Mouse (Mus musculus) gastrocnemius, postnatal 14 days (tissue): Measurements from ENCODE around the gene Nedd8. TPM values are rescaled to one million over a fixed set of nuclear protein-coding genes. Genes with fewer than 3 reads are reported as not detected.
A peak's percentile ranks its signal among the peaks of the same experiment; 100 is the strongest.

Experiments used
- DNase-seq: peaks from one replicate; pipeline ENCODE4 v3.0.0; 2021; ENCODE audit warnings: mixed read lengths
- intact Hi-C: fragments of 180-260 bp; cut with DNase I; formaldehyde crosslinking; loops from one replicate; pipeline ENCODE4 v1.15.1; 2025; ENCODE audit warnings: low total_unique reads
- total RNA-seq, 2 experiments: library from RNA; stranded (reverse); gene quantifications; 2 replicates each; pipeline ENCODE4 v1.2.3; 2021

The Nedd8 gene
- total RNA-seq, 2 experiments from 2014 or later, result 200 to 201 TPM

GRCm38 (mm10) chr14:55677615-55678014 lies 5.7 kb upstream of the Nedd8 start:
- intact Hi-C loops, result no loop called here
- DNase-seq, result no peak

- no peak for DNase-seq
- intact Hi-C loops, result no loop called here
Observed at GRCm38 (mm10) chr14:55672741-55673060, 777 bp upstream of the Nedd8 start.

GRCm38 (mm10) chr14:55671486-55671832 lies 465 bp downstream of the Nedd8 start:
- no peak for DNase-seq
- intact Hi-C loops, result no loop called here

GRCm38 (mm10) chr14:55660636-55661035 lies 11.3 kb downstream of the Nedd8 start:
- no peak for DNase-seq
- intact Hi-C loops, result no loop called here

- intact Hi-C loops, result no loop called here
- DNase-seq, result peak; percentile 81
Observed at GRCm38 (mm10) chr14:55659960-55660573, 11.9 kb downstream of the Nedd8 start, which contains the start of gene Mdp1. TSS of gene Mdp1 (minus strand) at chr14:55660508.

GRCm38 (mm10) chr14:55658011-55658410 lies 13.9 kb downstream of the Nedd8 start:
- intact Hi-C loops, result no loop called here
- no peak for DNase-seq

- intact Hi-C loops, result no loop called here
- no peak for DNase-seq
Observed at GRCm38 (mm10) chr14:55656935-55657334, 15.0 kb downstream of the Nedd8 start.

- intact Hi-C loops, result no loop called here
Observed at GRCm38 (mm10) chr14:55651528-55651927, 20.4 kb downstream of the Nedd8 start.

GRCm38 (mm10) chr14:55649884-55650283 lies 22.0 kb downstream of the Nedd8 start, which contains the start of gene Tssk4:
TSS of gene Tssk4 (plus strand) at chr14:55650184.
- intact Hi-C loops, result no loop called here
- no peak for DNase-seq

More at GRCm38 (mm10) chr14:55651528-55651927, 20.4 kb downstream of the Nedd8 start:
- DNase-seq, result no peak

GRCm38 (mm10) chr14:55644261-55644888 lies 27.5 kb downstream of the Nedd8 start:
- no peak for DNase-seq
- intact Hi-C loops, result no loop called here

GRCm38 (mm10) chr14:55643060-55643907 lies 28.6 kb downstream of the Nedd8 start, which contains the start of gene Tm9sf1:
TSS of gene Tm9sf1 (minus strand) at chr14:55643806.
- intact Hi-C loops, result no loop called here
- peak; percentile 85 for DNase-seq

GRCm38 (mm10) chr14:55642679-55643059 lies 29.3 kb downstream of the Nedd8 start:
- intact Hi-C loops, result no loop called here
- no peak for DNase-seq

- intact Hi-C loops, result no loop called here
- DNase-seq, result no peak
Observed at GRCm38 (mm10) chr14:55641291-55641690, 30.6 kb downstream of the Nedd8 start.

GRCm38 (mm10) chr14:55640816-55641215 lies 31.1 kb downstream of the Nedd8 start:
- intact Hi-C loops, result no loop called here
- DNase-seq, result no peak

GRCm38 (mm10) chr14:55637795-55638194 lies 34.1 kb downstream of the Nedd8 start, which contains the start of gene Gm49378:
TSS of gene Gm49378 (minus strand) at chr14:55637895.
- no peak for DNase-seq
- intact Hi-C loops, result no loop called here

GRCm38 (mm10) chr14:55635523-55636007 lies 36.4 kb downstream of the Nedd8 start, which contains the start of gene Ipo4:
TSS of gene Ipo4 (minus strand) at chr14:55635957.
- peak; percentile 89 for DNase-seq
- intact Hi-C loops, result no loop called here

GRCm38 (mm10) chr14:55634874-55635522 lies 36.9 kb downstream of the Nedd8 start:
- intact Hi-C loops, result no loop called here
- peak; percentile 49 for DNase-seq

- DNase-seq, result peak; percentile 40
- intact Hi-C loops, result no loop called here
Observed at GRCm38 (mm10) chr14:55629312-55629711, 42.6 kb downstream of the Nedd8 start.

- DNase-seq, result no peak
- intact Hi-C loops, result no loop called here
Observed at GRCm38 (mm10) chr14:55628077-55628827, 43.7 kb downstream of the Nedd8 start.
